15 mouse cellular contexts compared by ENCODE assay signal in the genomic region with DNA sequence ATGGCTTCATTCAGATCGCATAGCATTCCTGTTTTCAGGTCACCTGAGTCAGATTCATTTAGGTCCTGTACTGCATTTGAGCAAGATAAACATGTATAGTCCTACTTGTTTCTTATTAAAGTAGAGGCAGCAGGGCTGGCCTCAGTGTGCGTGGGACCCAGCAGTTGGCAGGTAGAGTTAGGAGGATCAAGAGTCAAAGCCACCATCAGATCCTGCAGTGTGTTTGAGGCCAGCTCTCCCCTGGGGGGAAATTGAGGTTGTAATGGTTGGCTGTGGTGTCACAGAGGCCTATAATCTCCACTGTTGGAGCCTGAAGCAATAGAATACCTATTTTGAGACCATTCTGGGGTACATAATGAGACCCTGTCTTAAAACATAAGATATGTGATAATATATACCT.
"Had no signal": no experiment of that assay in that cellular context is flagged by ENCODE, and none has a peak within 500 bp of the region (broad histone marks: within the 10 kb centered on the region; RNA-seq: fewer than 3 reads in every experiment).

No protein-coding gene starts in this region.

- H3K9me3 ChIP-seq: neural tube, embryonic 15.5 days; stomach, embryonic 15.5 days had no signal

- H3K27me3 ChIP-seq: neural tube, embryonic 15.5 days; stomach, embryonic 15.5 days had no signal

- DNase-seq: retina, postnatal 1 day; right cerebral cortex, adult 18-20 months; right cerebral cortex, postnatal 14 days; right cerebral cortex, postnatal 25 days; right cerebral cortex, postnatal 4 days; spleen, adult 18-20 months; thymus, adult 18-20 months; thymus, adult 2 months; thymus, postnatal 14 days; thymus, postnatal 25 days; thymus, postnatal 36 days; thymus, postnatal 4 days had no signal

- H3K4me3 ChIP-seq: neural tube, embryonic 15.5 days; stomach, embryonic 15.5 days had no signal

- H3K36me3 ChIP-seq: neural tube, embryonic 15.5 days had no signal

- H3K4me2 ChIP-seq: neural tube, embryonic 15.5 days; stomach, embryonic 15.5 days had no signal

- H3K27ac ChIP-seq: neural tube, embryonic 15.5 days; stomach, embryonic 15.5 days; stomach, postnatal 0 days had no signal

- H3K9ac ChIP-seq: neural tube, embryonic 15.5 days; stomach, embryonic 15.5 days had no signal
